Mouse (Mus musculus): ENCODE results near the gene Clip3.
A peak's percentile ranks its signal among the peaks of the same experiment; 100 is the strongest.

The Clip3 gene

DNA sequence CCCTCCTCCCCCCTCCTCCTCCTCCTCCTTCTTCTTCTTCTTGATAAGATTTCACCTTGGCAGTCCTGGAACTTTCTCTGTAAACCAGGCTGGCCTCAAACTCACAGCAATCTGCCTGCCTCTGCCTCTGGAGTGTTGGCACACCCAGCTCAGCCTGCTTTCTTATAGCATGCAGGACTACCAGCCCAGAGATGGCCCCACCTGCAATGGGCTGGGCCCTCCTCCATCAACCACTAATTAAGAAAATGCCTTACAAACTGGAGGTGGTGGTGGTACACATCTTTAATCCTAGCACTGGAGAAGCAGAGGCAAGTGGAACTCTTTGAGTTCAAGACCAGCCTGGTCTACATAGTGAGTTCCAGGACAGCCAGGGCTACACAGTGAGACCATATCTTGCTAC is 34.9 kb downstream of the Clip3 start:
- DNase-seq (ENCODE audit: low spot score), result no peak

DNA sequence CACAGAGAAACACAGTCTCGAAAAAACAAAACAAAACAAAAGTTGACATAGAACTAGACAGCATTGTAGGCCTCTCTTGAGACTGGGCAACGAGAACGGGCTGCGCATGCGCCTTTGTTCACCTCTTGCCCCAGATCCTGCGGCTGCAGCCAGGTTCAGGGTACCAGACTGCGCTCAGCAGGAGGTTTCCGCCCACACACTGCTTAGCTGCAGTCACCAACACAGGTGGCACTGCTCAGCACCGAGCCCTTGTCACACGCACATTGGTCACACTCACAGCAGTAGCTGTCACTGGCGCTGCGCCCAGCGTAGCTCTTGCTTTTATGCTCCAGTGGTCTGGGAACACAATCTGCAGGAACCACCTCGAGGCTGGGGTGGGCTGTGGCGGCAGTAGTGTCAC is 35.6 kb downstream of the Clip3 start:
- no peak for DNase-seq (ENCODE audit: low spot score)

DNA sequence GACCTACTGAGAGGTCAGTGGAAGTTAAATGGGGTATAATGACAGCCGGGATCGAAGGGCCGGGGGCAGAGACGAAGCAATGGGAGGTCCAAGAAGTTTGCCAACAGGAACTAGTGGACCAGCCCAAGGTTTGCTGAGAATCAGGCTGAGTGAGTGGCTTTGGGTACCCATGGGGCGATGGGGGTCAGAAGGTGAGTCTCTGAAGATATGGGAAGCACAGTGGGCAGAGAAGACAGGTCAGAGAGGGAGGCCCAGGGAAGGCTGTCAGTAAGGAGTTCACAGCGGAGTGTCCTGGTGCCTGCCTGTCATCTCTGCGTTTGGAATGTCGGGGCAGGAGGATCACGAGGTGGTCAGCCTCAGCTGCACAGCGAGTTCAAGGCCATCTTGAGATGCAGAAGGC is 36.9 kb downstream of the Clip3 start:
- DNase-seq (ENCODE audit: low spot score), result no peak

DNA sequence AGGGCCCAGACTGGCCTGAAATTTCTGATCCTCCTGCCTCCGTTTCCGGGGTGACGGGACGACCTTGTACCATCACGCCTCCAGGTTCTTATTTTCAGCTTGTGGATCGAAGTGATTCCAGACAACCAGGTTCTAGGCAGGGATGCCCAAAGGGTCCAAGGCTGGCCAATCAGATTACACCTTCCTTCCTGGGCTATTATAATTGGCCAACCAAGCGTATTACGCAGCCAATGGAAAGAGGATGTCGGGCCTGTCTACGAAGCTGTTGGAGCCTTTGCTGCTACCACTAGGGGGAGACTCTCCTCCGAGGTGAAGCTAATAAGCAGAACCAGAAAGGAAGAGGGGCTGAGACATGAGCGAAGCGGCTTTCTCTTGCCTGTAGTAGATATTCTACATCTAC is 40.4 kb downstream of the Clip3 start:
- DNase-seq (ENCODE audit: low spot score), result peak; percentile 73

DNA sequence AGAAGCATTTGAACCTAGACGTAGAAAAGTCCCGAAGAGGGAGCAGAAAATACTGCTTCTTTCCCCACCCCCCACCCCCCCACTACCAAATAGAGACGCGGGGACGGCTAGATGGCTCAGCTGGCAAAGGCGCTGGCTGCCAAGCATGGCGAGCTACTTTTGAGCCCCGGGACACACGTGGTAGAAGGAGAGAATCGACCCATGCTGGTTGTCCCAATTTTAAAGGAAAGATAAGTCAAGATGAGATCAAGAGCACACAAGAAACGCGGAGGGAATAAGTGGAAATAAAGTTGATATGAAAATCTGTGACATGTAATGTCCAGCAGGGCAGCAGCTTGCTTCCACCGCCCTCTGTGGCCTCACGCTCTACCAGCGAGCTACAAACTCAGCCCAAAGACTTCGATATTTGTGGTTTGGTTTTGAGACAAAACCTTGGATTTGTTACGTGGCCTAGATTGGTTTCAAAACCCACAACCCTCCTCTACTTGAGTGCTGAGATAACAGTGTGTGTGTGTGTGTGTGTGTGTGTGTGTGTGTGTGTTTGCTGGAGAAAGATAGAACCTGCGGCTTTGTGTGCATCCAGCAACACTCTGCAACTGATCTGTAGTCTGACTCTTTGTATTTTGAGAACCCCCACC is 41.2 kb downstream of the Clip3 start:
- no peak for DNase-seq (ENCODE audit: low spot score)

DNA sequence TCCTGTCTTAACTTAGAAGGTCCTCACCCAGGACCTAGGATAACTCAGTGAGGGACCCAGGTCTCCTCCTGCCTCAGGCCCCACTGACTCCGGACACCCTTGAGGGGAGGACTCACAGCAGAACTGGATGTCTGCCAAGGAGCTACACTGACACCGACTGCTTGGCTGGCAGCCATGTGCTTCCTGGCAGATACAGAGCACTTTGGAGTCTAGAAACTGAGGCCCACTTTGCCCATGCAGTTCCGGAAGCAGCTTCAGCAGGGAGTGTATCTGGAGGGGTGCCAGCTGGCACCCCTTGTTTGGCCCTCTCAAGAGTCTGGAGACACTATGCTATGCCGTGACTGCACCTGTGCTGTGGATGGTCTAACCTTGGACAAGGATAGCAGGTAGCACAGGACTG is 41.9 kb downstream of the Clip3 start:
- DNase-seq (ENCODE audit: low spot score), result peak; percentile 59

DNA sequence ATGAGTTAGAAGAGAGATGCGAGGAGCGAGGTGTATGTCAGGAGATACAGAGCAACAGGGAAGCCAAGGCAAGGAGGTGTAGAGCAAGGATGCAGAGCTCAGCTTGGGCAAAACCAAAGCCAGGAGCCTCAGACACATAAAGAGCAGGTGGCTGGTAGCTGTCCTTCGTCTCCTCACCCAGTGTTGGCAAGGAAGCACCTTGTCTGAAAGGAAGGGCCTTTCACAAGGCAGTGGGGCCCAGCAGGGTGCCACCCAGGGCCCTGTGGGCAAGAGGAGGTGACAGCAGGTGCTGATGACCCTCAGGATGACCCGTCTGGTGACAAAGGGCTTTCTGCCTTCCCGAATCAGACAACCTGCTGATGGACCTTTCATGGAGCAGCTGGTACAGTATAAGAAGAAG is 43.0 kb downstream of the Clip3 start:
- DNase-seq (ENCODE audit: low spot score), result no peak

DNA sequence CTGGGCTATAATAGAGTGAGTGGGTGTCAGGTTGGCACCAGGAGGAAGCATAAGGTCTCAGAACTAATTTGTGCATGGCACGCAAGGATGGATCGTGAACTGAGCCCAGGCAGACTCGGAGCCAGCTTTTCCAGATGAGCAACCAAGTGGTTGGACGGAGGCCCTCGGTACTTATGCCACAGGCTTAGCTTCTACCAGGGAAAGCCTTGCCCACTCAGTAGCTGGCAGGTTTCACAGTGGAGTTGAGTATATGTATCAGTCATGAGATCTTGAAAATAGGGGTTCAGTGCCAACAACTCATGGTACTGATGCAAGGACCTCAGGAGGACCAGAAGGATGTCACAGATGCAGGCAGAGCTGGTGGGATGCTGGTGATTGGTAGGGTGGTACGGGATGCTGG is 44.2 kb downstream of the Clip3 start:
- no peak for DNase-seq (ENCODE audit: low spot score)

DNA sequence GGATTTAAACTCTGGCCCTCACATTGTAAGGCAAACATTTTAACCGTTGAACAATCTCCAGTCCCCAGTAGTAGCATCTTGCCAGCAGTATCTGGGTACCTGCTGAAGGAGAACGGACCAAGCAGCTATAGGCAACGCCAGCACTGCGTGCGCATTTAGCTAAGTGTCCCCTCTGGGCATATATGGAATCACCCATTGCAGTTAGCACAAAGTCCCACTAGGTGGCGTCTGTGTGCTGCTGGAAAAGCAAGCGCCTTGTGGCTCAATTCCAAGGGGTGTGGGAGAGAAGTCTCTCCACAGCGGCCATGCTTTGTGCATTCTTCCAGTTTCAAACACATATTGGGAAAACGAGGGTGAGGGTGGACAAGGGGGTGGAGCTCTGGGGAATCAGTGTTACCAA is 44.9 kb downstream of the Clip3 start:
- DNase-seq (ENCODE audit: low spot score), result peak; percentile 89

DNA sequence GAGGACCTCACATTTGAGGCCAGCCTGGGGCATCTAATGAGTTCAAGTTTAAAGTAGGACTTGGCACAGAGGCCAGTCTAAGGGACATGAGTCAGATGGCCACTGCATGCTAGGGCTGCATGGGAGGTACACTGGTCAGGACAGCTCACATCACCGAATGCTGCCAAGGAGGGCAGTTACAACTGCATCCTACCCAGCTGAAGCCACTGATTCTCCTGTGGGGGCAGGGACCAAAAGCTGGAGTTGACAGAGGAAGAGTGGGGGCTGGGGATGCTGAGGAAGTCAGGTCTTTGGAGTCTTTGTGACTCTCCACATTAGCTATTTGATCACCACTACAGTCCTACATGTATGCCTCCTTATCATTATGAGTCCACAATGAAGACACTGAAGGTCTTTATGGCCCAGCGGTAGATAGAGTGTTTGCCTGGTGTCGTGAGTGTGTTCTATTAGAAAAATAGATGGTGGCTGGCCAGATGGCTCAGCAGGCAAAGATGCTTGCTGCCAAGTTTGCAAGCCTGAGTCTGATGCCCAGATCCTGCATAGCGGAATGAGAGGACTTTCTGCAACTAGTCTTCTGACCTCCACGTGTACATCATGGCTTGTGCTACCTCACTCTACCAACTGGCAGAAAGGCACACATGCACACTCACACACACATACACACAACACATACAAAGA is 48.0 kb downstream of the Clip3 start:
- DNase-seq (ENCODE audit: low spot score), result no peak

DNA sequence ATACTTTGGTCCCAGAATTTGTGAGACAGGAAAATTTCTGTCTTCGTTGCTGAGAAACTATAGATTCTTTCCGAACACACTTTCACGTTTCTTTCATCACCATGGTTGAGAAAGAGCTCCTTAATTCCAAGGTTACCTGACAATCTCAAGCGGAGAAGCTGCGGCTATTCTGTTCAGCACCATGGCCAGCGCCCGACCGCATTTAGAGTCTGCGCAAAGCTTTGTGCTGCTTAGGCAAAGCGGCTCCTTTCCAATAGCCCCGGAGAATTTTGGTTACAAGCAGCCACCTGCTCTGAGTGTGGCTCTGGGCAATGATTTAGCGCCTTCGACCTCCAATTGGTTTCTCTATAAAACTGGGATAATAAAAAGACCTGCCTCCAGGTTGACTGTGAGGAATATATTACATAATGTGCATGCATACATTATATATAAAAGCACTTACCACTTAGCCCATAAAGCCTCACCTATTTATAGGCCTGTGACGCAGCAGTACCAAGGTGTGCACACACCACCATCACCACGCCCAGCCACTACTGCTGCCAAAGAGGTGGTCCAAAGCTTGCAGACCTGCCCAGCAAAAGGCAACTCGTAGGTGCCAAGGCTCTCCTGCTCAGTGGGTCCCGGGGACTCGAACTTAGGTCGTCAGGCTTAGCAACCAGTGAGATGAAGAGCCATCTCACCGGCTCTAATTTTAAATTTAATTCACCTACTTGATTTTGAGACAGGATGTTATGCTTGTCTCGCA is 55.3 kb downstream of the Clip3 start:
- DNase-seq (ENCODE audit: low spot score), result peak; percentile 75

DNA sequence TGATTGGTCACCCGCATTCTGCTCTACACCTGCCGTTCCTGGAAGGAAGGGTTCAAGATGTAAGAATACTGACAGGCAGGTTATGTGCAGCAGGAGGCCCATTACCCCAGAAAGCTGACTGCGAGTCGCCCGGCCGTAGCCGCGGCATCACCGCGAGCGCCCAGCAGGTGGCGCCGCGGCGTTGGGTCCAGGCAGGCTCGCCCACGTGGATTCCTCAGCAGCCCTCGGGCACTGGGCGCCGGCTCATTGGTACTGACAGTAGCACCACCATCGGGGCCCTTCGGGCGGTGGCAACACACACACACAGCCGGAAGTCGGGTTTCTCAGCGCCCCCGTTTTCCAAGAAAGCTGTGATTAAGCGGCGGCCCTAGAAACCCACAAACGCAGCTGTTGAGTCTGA is 56.3 kb downstream of the Clip3 start:
- DNase-seq (ENCODE audit: low spot score), result peak; percentile 61

DNA sequence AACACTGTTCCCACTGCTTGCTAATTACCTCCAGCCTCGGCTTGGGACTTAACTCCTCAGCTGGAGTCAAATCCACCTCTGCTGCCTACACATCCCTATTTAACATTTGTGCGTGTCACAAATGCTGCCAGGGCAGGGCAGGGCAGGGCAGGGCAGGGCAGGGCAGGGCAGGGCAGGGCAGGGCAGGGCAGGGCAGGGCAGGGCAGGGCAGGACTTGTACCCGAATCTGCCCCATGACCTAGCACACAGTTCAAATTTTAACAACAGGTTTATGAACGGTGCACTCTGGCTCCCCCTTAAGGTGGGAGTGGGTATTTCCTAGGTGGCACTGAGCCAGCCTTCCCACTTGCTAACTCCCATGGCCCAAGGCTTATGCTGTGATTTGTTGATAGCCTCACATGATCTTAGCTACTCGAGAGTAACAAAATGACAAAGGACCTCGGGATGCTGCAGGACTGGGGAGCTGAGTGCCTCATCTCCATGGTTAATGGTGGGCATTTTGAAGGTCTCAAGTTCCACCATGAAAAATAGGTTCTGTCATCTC is 61.8 kb downstream of the Clip3 start:
- peak; percentile 76 for DNase-seq (ENCODE audit: low spot score)

DNA sequence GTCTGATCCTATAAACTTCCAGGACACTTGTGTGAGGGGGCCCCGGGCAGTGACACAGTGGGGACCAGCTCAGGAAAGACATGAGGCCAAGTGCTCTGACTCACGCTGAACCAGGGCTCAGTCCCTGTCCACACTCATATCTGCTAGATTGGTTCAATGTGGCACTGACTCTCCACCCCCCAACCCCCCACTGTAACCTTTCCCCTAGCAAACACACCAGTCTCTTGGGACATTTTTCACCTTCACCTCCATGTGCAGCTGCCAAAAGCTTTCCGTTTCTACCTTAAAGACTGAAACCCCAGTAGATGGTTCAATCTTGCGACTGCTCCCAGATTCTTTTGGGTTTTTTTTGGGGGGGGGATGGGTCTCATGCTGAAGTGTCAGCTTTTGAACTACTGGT is 62.5 kb downstream of the Clip3 start:
- no peak for DNase-seq (ENCODE audit: low spot score)

All from urinary bladder, postnatal 14 days (tissue).